Mouse (Mus musculus) gastrocnemius, postnatal 14 days (tissue): ENCODE measurements at regions not wholly inside any gene's neighbourhood (a gene's known extent, or its start where the extent isn't known, plus 50 kb on each side); places are given as distances from the start of the nearest gene placed in this dataset.

Experiments used
- DNase-seq: peaks from one replicate; pipeline ENCODE4 v3.0.0; 2021; ENCODE audit warnings: mixed read lengths
- intact Hi-C: fragments of 180-260 bp; cut with DNase I; formaldehyde crosslinking; loops from one replicate; pipeline ENCODE4 v1.15.1; 2025; ENCODE audit warnings: low total_unique reads
- microRNA-seq, 2 experiments: library from miRNA; unstranded; fragments of <30 nt; microRNA quantifications; one replicate each; pipeline ENCODE4 v1.2.0; 2021

GRCm38 (mm10) chr13:119339762-119340161, 88.6 kb upstream of the Paip1 start:
- peak; percentile 81 for DNase-seq
- intact Hi-C loops = no loop called here

GRCm38 (mm10) chr13:119341833-119342232, 86.6 kb upstream of the Paip1 start:
- intact Hi-C loops = no loop called here
- DNase-seq = peak; percentile 17

GRCm38 (mm10) chr13:119342761-119343160, 85.6 kb upstream of the Paip1 start:
- DNase-seq = no peak
- intact Hi-C loops = no loop called here

- DNase-seq = no peak
- intact Hi-C loops = no loop called here
Observed at GRCm38 (mm10) chr13:119347988-119348387, 80.4 kb upstream of the Paip1 start.

GRCm38 (mm10) chr13:119351346-119351745, 77.1 kb upstream of the Paip1 start:
- intact Hi-C loops = no loop called here
- DNase-seq = no peak

- intact Hi-C loops = no loop called here
- no peak for DNase-seq
Observed at GRCm38 (mm10) chr13:119358696-119359095, 69.7 kb upstream of the Paip1 start.

GRCm38 (mm10) chr13:119363379-119363778, 65.0 kb upstream of the Paip1 start:
- peak; percentile 13 for DNase-seq
- intact Hi-C loops = no loop called here

- DNase-seq = no peak
- intact Hi-C loops = no loop called here
Observed at GRCm38 (mm10) chr13:119364160-119364559, 64.2 kb upstream of the Paip1 start.

GRCm38 (mm10) chr13:119367544-119367943, 60.9 kb upstream of the Paip1 start:
- no peak for DNase-seq
- intact Hi-C loops = loop anchor here (5.0 kb wide), 1 partner anchor 85 kb away; no protein-coding TSS in a partner anchor

- intact Hi-C loops = no loop called here
- peak; percentile 63 for DNase-seq
Observed at GRCm38 (mm10) chr13:119378404-119379037, 49.9 kb upstream of the Paip1 start.

Small RNAs in the stretch of these regions (microRNA-seq; reads per million reads assigned to microRNA genes)
- 0 reads per million in 2 experiments for gene Gm44488
